Mouse (Mus musculus) heart, embryonic 10.5 days (tissue): ENCODE measurements around the gene Glt1d1. TPM values are rescaled to one million over a fixed set of nuclear protein-coding genes. Genes with fewer than 3 reads are reported as not detected.
"Not testable (repeated sequence)": the region's sequence is repeated elsewhere in the genome, so short reads cannot be mapped to it uniquely, and the experiment has no call there.

ENCODE experiments used
- DNase-seq: peaks from one replicate; pipeline ENCODE4 v3.0.0-alpha.2; 2017; ENCODE audit warnings: low spot score
- H3K27ac ChIP-seq: fragments of 300-500 bp; sonication (generic); 2 replicates; pipeline ENCODE4 v1.5.1; 2016; ENCODE audit warnings: mild to moderate bottlenecking
- H3K27me3 ChIP-seq: fragments of 300-500 bp; sonication (generic); 2 replicates; pipeline ENCODE4 v1.6.1; 2016; ENCODE audit warnings: mild to moderate bottlenecking; ENCODE audit not compliant: poor library complexity, insufficient read depth, severe bottlenecking
- H3K36me3 ChIP-seq: fragments of 300-500 bp; sonication (generic); 2 replicates; pipeline ENCODE4 v1.6.1; 2016; ENCODE audit warnings: mild to moderate bottlenecking, moderate library complexity
- H3K4me1 ChIP-seq: fragments of 300-500 bp; sonication (generic); 2 replicates; pipeline ENCODE4 v1.6.1; 2016; ENCODE audit warnings: mild to moderate bottlenecking
- H3K4me3 ChIP-seq: fragments of 300-500 bp; sonication (generic); 2 replicates; pipeline ENCODE4 v1.5.1; 2016; ENCODE audit warnings: mild to moderate bottlenecking, moderate library complexity
- H3K9me3 ChIP-seq: fragments of 300-500 bp; sonication (generic); 2 replicates; pipeline ENCODE4 v1.6.1; 2016; ENCODE audit warnings: mild to moderate bottlenecking, moderate library complexity
- WGBS: fragments of 180-500 bp; shearing (Covaris S2); methylation state at CpG from one replicate; pipeline ENCODE4 v1.1.7; 2016; 5-methylcytosine and 5-hydroxymethylcytosine counted together
- polyA plus RNA-seq: library from polyadenylated mRNA; unstranded; fragments of >200 nt; fragmentation: Nextera tagmentation; extraction: Ambion mirVana; gene quantifications from 2 replicates; pipeline ENCODE4 v1.2.1, GENCODE M21; 2016

The Glt1d1 gene
- polyA plus RNA-seq, 1 experiment from 2014 or later: 0.11 TPM

- Histone ChIP-seq H3K4me1 (no peaks in the 10 kb centered on the region), H3K9me3 (no peaks in the 10 kb centered on the region), H3K36me3 (no peaks in the 10 kb centered on the region), H3K4me3 (peak overlapping the region; percentile 18; the same call in 1 of the 2 replicates), H3K27ac (no peak overlapping the region), H3K27me3 (no peaks in the 10 kb centered on the region)
- DNase-seq: peak; percentile 76
- 30% methylated on average over 15 of the region's 15 CpGs for WGBS
Observed at GRCm38 (mm10) chr5:127720591-127721379, 88.7 kb downstream of the Glt1d1 start.

GRCm38 (mm10) chr5:127722171-127722570 is 90.1 kb downstream of the Glt1d1 start:
- not testable (repeated sequence) for H3K27me3 ChIP-seq, H3K4me3 ChIP-seq, H3K9me3 ChIP-seq, H3K36me3 ChIP-seq, H3K27ac ChIP-seq, H3K4me1 ChIP-seq
- 87% methylated on average over 12 of the region's 12 CpGs for WGBS
- peak; percentile 54 for DNase-seq

- no peak overlapping the region for H3K27ac ChIP-seq
- H3K4me3 ChIP-seq: no peak overlapping the region
- H3K9me3 ChIP-seq: no peaks in the 10 kb centered on the region
- 92% methylated on average over 2 of the region's 2 CpGs for WGBS
- H3K4me1 ChIP-seq: no peaks in the 10 kb centered on the region
- DNase-seq: peak; percentile 63
- H3K36me3 ChIP-seq: no peaks in the 10 kb centered on the region
- no peaks in the 10 kb centered on the region for H3K27me3 ChIP-seq
Observed at GRCm38 (mm10) chr5:127730351-127730750, 98.3 kb downstream of the Glt1d1 start.

GRCm38 (mm10) chr5:127741331-127741730 is 109.3 kb downstream of the Glt1d1 start:
- peak; percentile 59 for DNase-seq
- H3K36me3 ChIP-seq: no peaks in the 10 kb centered on the region

GRCm38 (mm10) chr5:127749540-127749939 is 117.5 kb downstream of the Glt1d1 start:
- not testable (repeated sequence) for H3K27ac ChIP-seq, H3K36me3 ChIP-seq, H3K27me3 ChIP-seq, H3K9me3 ChIP-seq, H3K4me3 ChIP-seq, DNase-seq
- 0 out of 2 replicates have a peak, but pooled peaks cover 14% of the 10 kb centered on the region for H3K4me1 ChIP-seq
- 89% methylated on average over 3 of the region's 3 CpGs for WGBS

More at GRCm38 (mm10) chr5:127741331-127741730, 109.3 kb downstream of the Glt1d1 start:
- no peaks in the 10 kb centered on the region for H3K27me3 ChIP-seq
- no peaks in the 10 kb centered on the region for H3K4me1 ChIP-seq
- peaks cover 3% of the 10 kb centered on the region; the same call in 1 of the 2 replicates for H3K9me3 ChIP-seq
- 88% methylated on average over 16 of the region's 16 CpGs for whole genome bisulfite sequencing
- H3K4me3 ChIP-seq: no peak overlapping the region
- no peak overlapping the region for H3K27ac ChIP-seq

GRCm38 (mm10) chr5:127751262-127751975 is 119.4 kb downstream of the Glt1d1 start:
- 10% methylated on average over 20 of the region's 20 CpGs for WGBS
- H3K27me3 ChIP-seq: no peaks in the 10 kb centered on the region
- peak overlapping the region; percentile 34 for H3K4me3 ChIP-seq
- H3K27ac ChIP-seq: no peak overlapping the region
- H3K9me3 ChIP-seq: no peaks in the 10 kb centered on the region
- H3K4me1 ChIP-seq: 0 out of 2 replicates have a peak, but pooled peaks cover 14% of the 10 kb centered on the region
- peak; percentile 65 for DNase-seq
- no peaks in the 10 kb centered on the region for H3K36me3 ChIP-seq

- no peak overlapping the region for H3K4me3 ChIP-seq
- H3K27me3 ChIP-seq: no peaks in the 10 kb centered on the region
- no peaks in the 10 kb centered on the region for H3K36me3 ChIP-seq
- 83% methylated on average over 4 of the region's 4 CpGs for WGBS
- DNase-seq: no peak
- H3K4me1 ChIP-seq: 0 out of 2 replicates have a peak, but pooled peaks cover 14% of the 10 kb centered on the region
- H3K27ac ChIP-seq: no peak overlapping the region
- no peaks in the 10 kb centered on the region for H3K9me3 ChIP-seq
Observed at GRCm38 (mm10) chr5:127755594-127755993, 123.5 kb downstream of the Glt1d1 start.

GRCm38 (mm10) chr5:127756011-127756410 is 123.9 kb downstream of the Glt1d1 start:
- Histone ChIP-seq H3K9me3 (no peaks in the 10 kb centered on the region), H3K27ac (no peak overlapping the region), H3K27me3 (no peaks in the 10 kb centered on the region), H3K4me3 (no peak overlapping the region), H3K36me3 (no peaks in the 10 kb centered on the region), H3K4me1 (0 out of 2 replicates have a peak, but pooled peaks cover 9% of the 10 kb centered on the region)
- WGBS: 78% methylated on average over 3 of the region's 3 CpGs
- DNase-seq: peak; percentile 75

- Histone ChIP-seq H3K27ac (no peak overlapping the region), H3K9me3 (no peaks in the 10 kb centered on the region), H3K36me3 (no peaks in the 10 kb centered on the region), H3K27me3 (no peaks in the 10 kb centered on the region), H3K4me3 (no peak overlapping the region), H3K4me1 (0 out of 2 replicates have a peak, but pooled peaks cover 2% of the 10 kb centered on the region)
- 89% methylated on average over 4 of the region's 4 CpGs for WGBS
- DNase-seq: peak; percentile 58
Observed at GRCm38 (mm10) chr5:127756671-127757423, 124.8 kb downstream of the Glt1d1 start.

- H3K4me1 ChIP-seq: no peaks in the 10 kb centered on the region
- no peaks in the 10 kb centered on the region for H3K27me3 ChIP-seq
- no peaks in the 10 kb centered on the region for H3K9me3 ChIP-seq
- 62% methylated on average over 4 of the region's 4 CpGs for WGBS
- no peak overlapping the region for H3K27ac ChIP-seq
- H3K4me3 ChIP-seq: no peak overlapping the region
- no peaks in the 10 kb centered on the region for H3K36me3 ChIP-seq
- DNase-seq: peak; percentile 62
Observed at GRCm38 (mm10) chr5:127758576-127758975, 126.5 kb downstream of the Glt1d1 start.
